Mouse (Mus musculus) layer of hippocampus, adult 9-11 months (tissue): ENCODE results near the gene Tmem139.

Experiments used
- DNase-seq: peaks from one replicate; pipeline ENCODE4 v3.0.0; 2022

Gene Tmem139

DNA sequence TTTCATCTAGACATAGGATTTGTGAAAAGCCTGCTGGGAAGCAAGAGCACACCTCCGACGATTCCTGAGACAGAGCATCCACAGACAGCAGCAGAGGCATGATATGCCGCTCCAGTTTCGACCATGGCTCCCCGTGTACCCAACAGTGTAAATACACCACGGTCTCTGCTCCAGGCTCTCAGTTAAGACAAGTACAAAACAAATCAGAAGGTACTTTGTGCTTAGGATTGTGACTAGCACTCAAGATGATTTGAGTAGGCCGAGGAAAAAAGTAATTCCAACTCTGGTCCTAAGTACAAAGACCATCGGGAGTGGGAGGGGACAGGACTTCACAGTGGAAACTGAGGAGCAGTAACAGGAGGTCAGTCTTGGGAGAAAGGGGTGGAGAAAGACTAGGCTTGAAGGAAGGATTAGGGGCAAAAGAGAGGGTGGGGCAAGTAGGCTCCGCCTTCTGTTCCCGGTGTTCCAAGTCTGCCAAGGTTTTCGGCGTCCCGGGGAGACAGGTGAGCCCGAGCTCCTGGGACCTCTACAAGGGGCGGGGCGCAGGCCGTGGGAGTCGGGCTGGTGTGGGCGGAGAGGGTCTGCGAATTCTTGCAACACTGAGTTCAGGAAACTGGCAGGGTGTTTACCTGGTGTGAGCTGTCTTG is at the start of gene Tmem139:
TSS of gene Tmem139 (plus strand) at position 447 of the 647 bp plus-strand sequence.
- no peak for DNase-seq

DNA sequence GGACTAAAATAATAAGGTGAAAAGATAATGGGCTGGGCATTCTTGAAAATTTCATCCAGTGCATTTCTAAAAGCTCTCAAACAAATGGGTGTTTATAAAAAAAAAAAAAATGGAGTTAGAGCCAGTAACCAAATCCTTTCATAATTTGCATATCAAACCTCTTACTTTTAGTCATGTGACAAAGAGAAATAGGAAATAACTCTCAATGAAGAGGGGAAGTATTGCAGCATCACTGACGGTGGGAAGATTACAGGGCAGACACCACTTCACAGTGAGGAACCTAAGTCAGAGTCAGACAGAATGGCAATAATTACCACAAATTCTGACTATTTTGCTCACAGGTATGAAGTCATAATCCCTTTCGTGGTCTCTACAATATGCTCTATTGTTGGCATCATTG is 46.7 kb upstream of the Tmem139 start, which contains the start of gene Tas2r144:
TSS of gene Tas2r144 (plus strand) at position 301 of the 400 bp plus-strand sequence.
- DNase-seq = no peak

- no peak for DNase-seq
These were observed 39.5 kb upstream of the Tmem139 start for GRCm38 (mm10) chr6:42222286-42222685.

DNA sequence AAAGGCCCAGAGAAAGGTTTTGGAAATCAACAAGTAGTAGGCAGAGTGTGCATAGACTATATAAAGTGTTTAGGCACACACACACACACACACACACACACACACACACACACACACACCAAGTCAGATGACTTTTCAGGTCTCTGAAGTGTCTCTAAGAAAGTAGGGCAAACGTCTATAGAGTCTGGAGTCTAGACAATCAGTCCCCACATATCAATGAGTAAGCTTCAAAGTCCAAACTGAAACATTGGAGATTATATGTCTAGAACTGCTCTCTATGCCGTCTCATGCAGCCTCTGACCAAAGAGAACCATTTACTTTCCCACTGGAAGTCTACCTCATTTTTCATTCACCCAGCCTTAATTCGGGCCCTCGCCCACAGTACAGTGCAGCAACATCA is 36.7 kb upstream of the Tmem139 start:
- DNase-seq = no peak

DNA sequence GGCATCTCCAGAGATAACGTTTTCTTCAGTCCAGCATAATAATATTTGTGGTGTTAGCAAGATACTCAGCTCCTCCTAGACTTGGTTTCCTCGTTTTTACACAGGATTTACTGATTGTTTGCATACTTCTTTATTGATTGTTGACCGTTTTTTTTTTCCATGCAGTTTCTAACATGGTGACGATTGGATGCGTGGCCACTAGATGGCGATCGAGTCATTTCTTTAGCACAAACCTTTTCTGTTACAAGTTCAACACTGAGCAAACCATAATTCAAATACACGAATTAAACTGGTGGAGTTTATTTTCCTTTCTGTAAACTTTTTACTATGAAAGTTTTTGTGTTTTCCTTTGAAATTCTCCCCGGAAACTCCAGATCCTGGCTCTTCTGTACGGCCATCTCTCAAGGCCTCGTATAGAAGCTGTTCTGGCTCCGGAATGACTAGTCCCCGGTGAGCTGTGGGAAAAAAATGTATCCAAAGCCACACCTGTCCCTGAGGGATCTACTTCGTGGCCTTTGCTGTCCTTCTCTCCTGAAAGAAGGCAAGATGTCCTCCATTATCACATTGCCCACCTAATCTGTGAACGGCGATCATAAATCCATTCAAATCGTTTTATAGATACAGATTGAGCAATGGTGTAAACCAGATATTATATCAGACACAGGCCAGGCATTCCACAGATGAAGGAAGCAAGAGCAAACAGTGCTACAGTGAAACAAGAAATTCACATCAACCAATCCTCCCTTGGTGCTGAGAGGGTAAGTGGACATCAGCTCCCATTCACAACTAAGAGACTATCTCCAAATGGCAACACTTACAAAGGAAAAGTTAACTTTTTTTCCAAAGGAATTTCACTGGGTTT is 34.3 kb upstream of the Tmem139 start:
- peak; percentile 41 for DNase-seq

DNA sequence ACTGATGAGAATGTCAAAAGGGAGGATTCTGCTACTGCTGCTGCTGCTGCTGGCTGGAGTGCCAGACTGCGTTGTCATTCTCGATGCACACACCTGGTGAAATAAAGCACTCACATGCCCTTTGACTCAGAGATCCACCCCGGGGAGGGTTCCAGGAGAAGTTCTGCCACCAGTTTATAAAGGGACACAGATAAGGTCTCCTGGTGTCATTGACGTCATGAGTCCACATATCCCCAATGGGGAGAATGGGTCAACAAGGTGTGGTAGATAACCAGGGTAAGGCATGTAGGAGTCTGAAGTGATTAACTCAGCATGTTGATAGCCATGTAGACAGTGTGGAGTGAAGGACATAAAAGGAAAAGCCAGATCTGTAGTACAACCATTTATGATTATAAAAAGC is 32.2 kb upstream of the Tmem139 start:
- DNase-seq = no peak

DNA sequence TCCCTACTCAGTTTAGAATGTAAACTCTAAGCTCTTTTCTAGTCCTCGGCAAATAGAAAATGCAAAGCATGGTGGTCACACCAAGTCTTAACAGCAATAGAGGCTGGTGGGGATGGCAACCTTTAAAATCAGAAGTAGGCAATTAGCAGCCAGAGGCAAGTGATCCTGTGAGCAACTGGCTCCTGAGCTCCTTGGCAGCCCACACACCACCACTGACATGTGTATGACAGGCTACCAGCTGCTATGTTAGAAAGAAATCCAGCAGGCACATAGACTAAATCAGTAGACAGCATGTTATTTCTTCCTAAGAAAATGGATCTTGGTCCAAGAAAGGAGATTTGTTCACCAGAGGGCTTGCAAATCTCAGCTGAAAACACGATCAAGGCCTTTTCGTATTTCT is 30.6 kb upstream of the Tmem139 start:
- DNase-seq = peak; percentile 60

DNA sequence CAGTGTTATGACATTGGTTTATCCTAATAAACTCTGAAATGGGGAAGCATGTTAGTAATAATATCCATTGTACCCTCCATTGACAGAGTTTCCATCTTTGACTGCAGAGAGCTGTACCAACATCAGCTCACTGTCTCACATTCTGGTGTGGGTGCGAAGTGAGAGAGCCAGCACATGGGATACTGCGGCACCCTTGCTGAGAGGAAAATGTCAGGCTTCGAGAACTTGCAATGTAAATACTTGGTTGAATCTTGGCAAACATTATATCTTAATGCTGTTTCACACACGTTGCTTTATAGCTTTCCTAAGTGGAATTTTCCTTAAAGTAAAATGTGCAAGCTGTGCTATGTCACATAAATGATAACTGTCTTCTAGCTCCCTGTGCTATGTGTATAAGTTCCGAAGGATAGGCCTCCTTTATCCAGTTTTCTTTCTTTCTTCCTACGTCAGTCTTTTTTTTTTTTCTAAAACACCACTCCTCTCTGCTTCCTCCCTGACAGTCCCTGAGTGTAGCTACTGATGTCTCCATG is 24.4 kb upstream of the Tmem139 start:
- DNase-seq = no peak

- no peak for DNase-seq
These were observed 20.3 kb upstream of the Tmem139 start for GRCm38 (mm10) chr6:42241311-42242045.

DNA sequence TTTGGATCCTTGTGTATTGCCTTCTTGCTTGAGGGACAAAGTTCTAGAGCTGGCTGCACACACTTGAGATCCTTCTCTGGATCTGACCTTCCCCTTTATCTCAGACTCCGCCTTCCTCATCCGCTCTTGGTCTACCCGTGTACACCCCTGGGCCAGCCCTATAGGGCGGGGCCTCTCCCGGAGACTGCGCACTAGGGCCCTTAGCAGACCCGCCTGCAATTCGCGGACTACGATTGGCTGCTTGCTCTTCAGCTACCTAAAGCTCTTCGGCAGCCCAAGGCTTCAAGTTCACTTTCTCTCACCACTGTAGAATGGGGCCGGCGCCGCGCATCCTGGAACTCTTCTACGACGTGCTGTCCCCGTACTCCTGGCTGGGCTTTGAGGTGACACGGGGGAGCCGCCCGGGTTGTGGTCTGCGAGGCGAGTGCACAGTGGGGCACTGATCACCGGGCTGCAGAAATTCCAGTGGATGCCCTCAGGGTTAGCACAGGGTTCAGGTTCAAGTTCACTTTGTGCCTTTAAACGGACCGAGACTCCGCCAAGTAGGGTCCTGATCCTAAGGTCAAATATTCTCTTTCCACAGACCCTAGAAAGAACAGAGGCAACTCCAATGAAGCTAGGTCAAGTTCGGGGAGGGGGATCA is 15.9 kb upstream of the Tmem139 start, which contains the start of gene Gstk1:
TSS of gene Gstk1 (plus strand) at position 225 of the 643 bp plus-strand sequence.
- peak; percentile 83 for DNase-seq

DNA sequence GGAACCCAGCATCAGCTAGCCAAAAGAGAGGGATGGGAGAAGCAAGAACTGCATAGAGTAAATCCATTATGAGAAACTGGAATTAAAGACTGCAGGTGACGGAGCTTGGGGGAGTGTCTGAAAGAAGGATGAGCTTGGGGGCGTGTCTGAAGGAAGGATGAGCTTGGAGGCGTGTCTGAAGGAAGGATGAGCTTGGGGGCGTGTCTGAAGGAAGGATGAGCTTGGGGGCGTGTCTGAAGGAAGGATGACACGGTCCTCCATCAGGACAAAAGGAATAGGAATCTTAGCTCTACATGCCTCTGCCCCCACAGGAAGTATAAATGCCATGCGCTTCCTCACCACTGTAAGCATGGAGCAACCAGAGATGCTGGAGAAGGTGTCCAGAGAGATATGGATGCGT is 14.6 kb upstream of the Tmem139 start:
- DNase-seq = no peak

- DNase-seq = no peak
These were observed 13.8 kb upstream of the Tmem139 start for GRCm38 (mm10) chr6:42247981-42248380.

- DNase-seq = no peak
These were observed 10.0 kb upstream of the Tmem139 start for GRCm38 (mm10) chr6:42251791-42252190.

- no peak for DNase-seq
These were observed 8.7 kb upstream of the Tmem139 start for GRCm38 (mm10) chr6:42253103-42253502.

- peak; percentile 40 for DNase-seq
These were observed 4.4 kb upstream of the Tmem139 start for GRCm38 (mm10) chr6:42257303-42257863.

GRCm38 (mm10) chr6:42260430-42260829 is 1.3 kb upstream of the Tmem139 start:
- DNase-seq = no peak

DNA sequence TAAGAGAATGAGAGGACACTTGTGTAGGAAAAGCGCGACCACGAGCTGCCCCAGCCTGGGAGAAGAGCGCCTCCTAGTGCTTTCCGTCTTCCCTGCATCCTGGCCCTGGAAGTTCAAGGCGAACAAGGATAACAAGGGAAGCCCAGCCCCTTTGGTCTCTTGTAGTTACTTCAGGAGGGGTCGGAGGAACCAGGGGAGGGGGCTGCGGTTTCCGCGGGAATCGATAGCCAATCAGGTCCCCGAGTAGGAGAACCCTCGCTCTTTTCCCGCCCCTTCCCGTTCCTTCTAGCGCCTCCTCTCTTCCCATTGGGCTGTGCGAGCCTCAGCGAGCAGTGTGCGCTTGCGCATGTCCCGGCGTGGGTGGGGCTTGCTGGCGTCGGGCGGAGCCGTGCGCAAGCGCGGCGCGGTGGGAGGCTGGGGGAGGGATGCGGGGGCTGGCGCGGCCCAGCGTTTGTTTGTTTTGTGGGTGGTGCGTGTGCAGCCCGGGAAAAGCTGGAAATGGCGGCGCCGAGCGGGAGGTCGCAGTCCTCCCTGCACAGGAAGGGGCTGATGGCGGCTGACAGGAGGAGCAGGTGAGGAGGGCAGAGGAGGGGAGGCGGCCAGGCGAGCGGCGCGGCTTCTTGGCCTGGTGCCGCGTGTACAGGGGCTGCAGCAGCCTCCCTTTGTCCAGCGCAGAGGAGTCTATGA is 3.0 kb downstream of the Tmem139 start, which contains the start of gene Casp2:
TSS of gene Casp2 (plus strand) at position 360 of the 687 bp plus-strand sequence.
- peak; percentile 99 for DNase-seq

DNA sequence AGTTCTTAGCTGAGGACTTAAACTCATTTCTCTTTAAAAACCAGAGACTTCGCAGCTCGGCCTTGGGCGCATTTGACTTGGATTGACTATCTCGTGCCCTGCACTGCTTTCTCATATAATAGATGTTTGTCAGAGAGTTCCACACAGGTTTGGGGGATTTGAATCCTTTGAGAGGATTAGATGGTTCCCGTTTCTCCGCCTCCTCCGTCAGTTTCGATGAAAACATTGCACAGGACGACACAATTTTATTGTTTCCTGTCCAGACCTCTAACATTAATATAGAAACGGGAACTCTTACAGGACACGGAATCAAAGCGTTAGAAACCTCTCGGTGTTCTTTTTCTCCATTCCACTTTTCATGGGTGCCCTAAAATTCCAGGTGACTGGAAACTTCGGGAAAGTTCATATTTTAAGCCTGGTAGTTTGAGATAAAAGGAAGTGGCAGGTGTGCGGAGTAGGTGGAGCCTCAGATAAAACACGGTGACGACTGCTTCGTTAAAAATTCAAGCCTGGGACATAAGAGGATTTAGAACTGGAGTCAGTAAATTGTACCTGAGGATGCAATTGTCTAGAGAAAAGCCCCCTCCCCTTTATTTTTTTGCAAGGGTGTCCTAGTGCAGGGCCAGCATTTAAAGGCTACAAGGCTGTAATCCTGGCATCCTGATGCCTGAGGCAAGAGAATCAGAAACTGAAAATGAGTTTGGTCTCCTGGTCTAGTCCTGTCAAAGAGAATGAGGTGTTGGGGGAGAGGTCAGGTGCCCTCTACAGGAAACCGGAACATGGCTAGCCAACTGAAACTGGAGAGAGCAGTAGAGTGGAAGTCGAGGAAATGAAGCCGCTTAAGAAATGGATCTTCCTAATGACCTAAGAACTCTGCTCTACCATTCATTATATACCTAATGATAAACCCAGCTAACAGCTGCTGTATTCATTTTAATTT is 3.9 kb downstream of the Tmem139 start:
- DNase-seq = no peak

GRCm38 (mm10) chr6:42270817-42271216 is 9.0 kb downstream of the Tmem139 start:
- no peak for DNase-seq

DNA sequence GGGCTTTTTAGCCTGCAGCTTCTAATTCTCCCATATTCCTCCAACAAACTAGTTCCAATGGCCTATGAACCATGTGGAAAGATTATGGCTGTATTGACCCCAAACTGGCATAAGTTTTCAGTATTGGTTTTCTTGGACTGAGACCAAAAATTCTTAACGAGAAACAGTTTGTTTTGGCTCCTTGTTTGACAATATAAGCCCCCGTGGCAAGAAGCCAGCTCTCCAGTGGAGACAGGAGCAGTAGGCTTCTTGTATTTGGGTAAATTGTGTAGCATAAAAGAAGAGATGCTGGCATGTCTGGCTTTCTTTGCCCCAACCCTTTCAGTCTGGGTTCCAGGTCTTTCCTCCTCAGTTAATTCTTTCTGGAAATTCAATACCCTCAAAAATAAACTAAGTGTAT is 14.4 kb downstream of the Tmem139 start:
- DNase-seq = no peak
